Mouse (Mus musculus) E14TG2a.4 (cell line): ENCODE measurements around the gene Cldn6.

Source experiments
- CTCF ChIP-seq: conservative IDR thresholded peaks from 2 replicates; pipeline ENCODE4 v1.5.1; 2014; ENCODE audit warnings: low read length
- POU5F1 ChIP-seq: IDR thresholded peaks from 2 replicates; pipeline ENCODE4 v1.6.1; 2014; ENCODE audit warnings: low read length, borderline replicate concordance

DNA sequence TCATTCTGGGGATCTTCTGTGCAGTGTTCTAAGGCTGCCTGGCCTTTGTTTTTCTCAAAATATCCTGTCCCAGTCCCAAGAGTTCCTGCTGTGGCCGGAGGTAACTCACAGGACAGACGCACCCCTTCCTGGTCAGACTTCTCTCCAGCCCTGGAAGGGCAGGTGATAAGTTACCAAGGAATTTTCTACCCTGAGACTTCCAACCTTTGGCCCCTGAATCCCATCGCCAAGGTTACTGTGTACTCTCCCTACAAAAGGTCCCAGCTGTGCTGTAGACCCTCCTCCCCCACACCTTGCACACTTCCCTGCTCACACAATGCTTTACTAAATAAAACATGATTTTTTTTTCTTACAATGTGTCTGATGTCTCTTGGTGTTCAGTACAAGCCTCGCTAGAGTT is 3.0 kb downstream of the Cldn6 start:
- TF ChIP-seq CTCF (no peak), POU5F1 (no peak)
